In the genomic region with DNA sequence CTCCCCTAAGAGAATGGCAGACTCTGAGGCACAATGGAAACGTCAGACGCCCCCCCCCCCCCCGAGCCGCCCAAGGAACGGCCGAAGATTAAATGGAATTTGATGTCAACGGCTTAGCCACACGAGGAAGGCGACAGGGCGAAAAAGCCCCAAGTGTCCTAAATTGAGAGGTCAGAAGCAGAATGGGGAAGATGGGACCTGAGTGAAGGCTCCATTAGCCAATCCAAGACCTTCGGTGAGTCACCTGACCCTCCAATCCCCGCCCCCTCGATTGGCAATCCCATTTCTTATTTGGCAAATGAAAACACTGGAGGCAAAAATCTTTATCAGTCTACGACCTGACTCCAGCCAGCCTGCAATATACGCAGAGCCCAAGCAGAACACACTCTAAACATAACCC, we compare ENCODE assay signal across 10 mouse cellular contexts. TPM values are rescaled to one million over a fixed set of nuclear protein-coding genes. Genes with fewer than 3 reads are reported as not detected.
A peak's percentile ranks its signal among the peaks of the same experiment; 100 is the strongest.
DNase-seq lines count a peak whose midpoint lies in the region; ATAC-seq and TF ChIP-seq lines count a peak whose summit lies in the region.
"Had no signal": no experiment of that assay in that cellular context is flagged by ENCODE, and none has a peak within 500 bp of the region (broad histone marks: within the 10 kb centered on the region; RNA-seq: fewer than 3 reads in every experiment).

No protein-coding gene starts in this region.

- H3K36me3 ChIP-seq in ES-E14 (ENCODE audit: control insufficient read depth, insufficient read depth, low read length, poor library complexity, severe bottlenecking), result no peaks in the 10 kb centered on the region
- H3K36me3 ChIP-seq in embryonic facial prominence, embryonic 12.5 days, result no peaks in the 10 kb centered on the region
- H3K36me3 ChIP-seq in liver, adult 2 months (ENCODE audit: control insufficient read depth, insufficient read depth, low read length), result no peaks in the 10 kb centered on the region
- H3K36me3 ChIP-seq: liver, embryonic 13.5 days had no signal

- H3K27me3 ChIP-seq in embryonic facial prominence, embryonic 12.5 days, result peaks cover 26% of the 10 kb centered on the region
- peaks cover 2% of the 10 kb centered on the region; the same call in 1 of the 2 replicates for H3K27me3 ChIP-seq in liver, adult 2 months (ENCODE audit: control insufficient read depth, insufficient read depth, low read length)

- peak; percentile 37 for DNase-seq in adrenal gland, adult 2 months
- DNase-seq in adrenal gland, postnatal 25 days, result no peak
- DNase-seq in ES-E14 (ENCODE audit: low read depth, low spot score), result no peak
- peak; percentile 67 to 76 for DNase-seq in heart, postnatal 14 days
- peak; percentile 51 for DNase-seq in liver, adult 2 months (ENCODE audit: extremely low read depth, low read depth, low spot score)
- DNase-seq in skeletal muscle tissue, adult 2 months (ENCODE audit: low read depth, low spot score), result peak; percentile 40
- no peak for DNase-seq in spleen, postnatal 4 days (ENCODE audit: low spot score in 2 of 2)
- DNase-seq: liver, embryonic 13.5 days had no signal

- no peaks in the 10 kb centered on the region for H3K9me3 ChIP-seq in ES-E14 (ENCODE audit: control insufficient read depth, insufficient read depth, low read depth, low read length)
- H3K9me3 ChIP-seq in embryonic facial prominence, embryonic 12.5 days, result no peaks in the 10 kb centered on the region
- H3K9me3 ChIP-seq: liver, embryonic 13.5 days had no signal

- peaks cover 9 to 27% of the 10 kb centered on the region in 2 experiments for H3K4me1 ChIP-seq in ES-E14 (ENCODE audit: control insufficient read depth in 2 of 2, insufficient read depth in 2 of 2, low read length in 2 of 2, poor library complexity in 1 of 2)
- H3K4me1 ChIP-seq in embryonic facial prominence, embryonic 12.5 days, result peaks cover 17% of the 10 kb centered on the region
- H3K4me1 ChIP-seq in liver, adult 2 months (ENCODE audit: control insufficient read depth, insufficient read depth, low read length), result no peaks in the 10 kb centered on the region

- H3K9ac ChIP-seq in ES-E14 (ENCODE audit: insufficient read depth, low read depth, low read length, poor library complexity, severe bottlenecking), result no peak overlapping the region
- no peak overlapping the region for H3K9ac ChIP-seq in embryonic facial prominence, embryonic 12.5 days
- H3K9ac ChIP-seq in liver, adult 2 months (ENCODE audit: low read depth, low read length), result no peak overlapping the region
- H3K9ac ChIP-seq: liver, embryonic 13.5 days had no signal

- peak overlapping the region in 1 of 2 experiments; percentile 37; a peak in 2 of 4 replicates for H3K4me3 ChIP-seq in ES-E14 (ENCODE audit: insufficient read depth in 1 of 2, low read depth in 1 of 2, low read length in 2 of 2, poor library complexity in 1 of 2, severe bottlenecking in 1 of 2)
- H3K4me3 ChIP-seq in embryonic facial prominence, embryonic 12.5 days, result no peak overlapping the region
- H3K4me3 ChIP-seq in liver, adult 2 months (ENCODE audit: insufficient read depth, low read depth, low read length), result no peak overlapping the region
- H3K4me3 ChIP-seq: erythroblast, embryonic 14.5 days; liver, embryonic 13.5 days had no signal

- H3K79me2 ChIP-seq in liver, adult 2 months (ENCODE audit: control insufficient read depth, insufficient read depth, low read length), result no peaks in the 10 kb centered on the region

- in situ Hi-C loops in ES-E14 (cut with MboI; ENCODE audit: low sequenced_read_pairs in 2 of 2, unreplicated experiment in 2 of 2), result no loop called here

- peak overlapping the region; percentile 36 for H3K4me2 ChIP-seq in embryonic facial prominence, embryonic 12.5 days (replicated peaks)
- H3K4me2 ChIP-seq: liver, embryonic 13.5 days had no signal

- intact Hi-C loops in heart, postnatal 14 days (cut with DNase I), result loop anchor here (5.0 kb wide), 1 partner anchor 207 kb away; no protein-coding TSS in a partner anchor

- ATAC-seq in embryonic facial prominence, embryonic 12.5 days (ENCODE audit: insufficient number of reproducible peaks, insufficient read depth, low FRiP score, low TSS enrichment), result no peak

- H3K27ac ChIP-seq in ES-E14 (ENCODE audit: insufficient read depth, low read depth, low read length, poor library complexity, severe bottlenecking), result no peak overlapping the region
- no peak overlapping the region for H3K27ac ChIP-seq in embryonic facial prominence, embryonic 12.5 days
- H3K27ac ChIP-seq in liver, adult 2 months (replicated peaks; ENCODE audit: insufficient read depth, low read depth, low read length), result no peak overlapping the region
- H3K27ac ChIP-seq: liver, embryonic 13.5 days had no signal

- TF ChIP-seq CTCF in liver, adult 2 months (IDR thresholded peaks at IDR 0.05; ENCODE audit: low read depth, low read length), result no peak

- 26% methylated on average over 15 of the region's 15 CpGs for WGBS in embryonic facial prominence, embryonic 12.5 days
- 37% methylated on average over 15 of the region's 15 CpGs for WGBS in liver, adult 2 months

- no peak for TF ChIP-seq POLR2A in liver, adult 2 months (IDR thresholded peaks at IDR 0.05; ENCODE audit: extremely low read depth, insufficient read depth, low read length)

TF ChIP-seq in ES-E14, 5 proteins besides CTCF, POLR2A, EP300 and RAD21:
- no peak for TF ChIP-seq HCFC1 (IDR thresholded peaks at IDR 0.05; ENCODE audit: borderline replicate concordance, insufficient read depth, low read length)
- peak; percentile 82; the same call in 1 of the 2 replicates for TF ChIP-seq CHD2 (IDR thresholded peaks at IDR 0.05; ENCODE audit: low read depth, low read length)

RNA-seq across cellular contexts. Expression of a gene that starts 9.5 kb away (rescaled TPM):
- total RNA-seq in adrenal gland, adult 2 months (2021), result 10 to 100 TPM; 37.7 to 57.1 TPM
- polyA plus RNA-seq in adrenal gland, adult 2 months (2012; rRNA removed), result 45.7 and 61.7 TPM in 2 replicates
- total RNA-seq in adrenal gland, postnatal 25 days (2021), result 36.4 and 44.4 TPM in 2 replicates
- 14.9 and 25.2 TPM in 2 replicates for total RNA-seq in ES-E14 (2012; rRNA removed)
- 2.6 and 4.7 TPM in 2 replicates for polyA plus RNA-seq in embryonic facial prominence, embryonic 12.5 days (2016; fragmentation: Nextera tagmentation; extraction: Ambion mirVana)
- 1 to 10 TPM; 3.5 to 4.0 TPM for total RNA-seq in heart, postnatal 14 days (2021)
- total RNA-seq in liver, adult 2 months (2014; rRNA removed), result 0.09 TPM in 1 of 2 replicates, not detected in the other
- polyA plus RNA-seq in liver, adult 2 months (2012; rRNA removed), result 0.07 and 0.21 TPM in 2 replicates
- polyA plus RNA-seq: erythroblast, embryonic 14.5 days; liver, embryonic 13.5 days had no signal

RNA-seq across cellular contexts. Expression of a gene that starts 26.7 kb away (rescaled TPM):
- total RNA-seq in adrenal gland, adult 2 months (2021), result 100 to 1,000 TPM; 165 to 185 TPM
- polyA plus RNA-seq in adrenal gland, adult 2 months (2012; rRNA removed), result 74.7 and 96.9 TPM in 2 replicates
- 139 and 194 TPM in 2 replicates for total RNA-seq in adrenal gland, postnatal 25 days (2021)
- total RNA-seq in ES-E14 (2012; rRNA removed), result 191 and 272 TPM in 2 replicates
- 82.1 and 86.6 TPM in 2 replicates for polyA plus RNA-seq in embryonic facial prominence, embryonic 12.5 days (2016; fragmentation: Nextera tagmentation; extraction: Ambion mirVana)
- 10 to 100 TPM; 70.0 to 77.1 TPM for total RNA-seq in heart, postnatal 14 days (2021)
- total RNA-seq in liver, adult 2 months (2014; rRNA removed), result 33.7 and 44.7 TPM in 2 replicates
- polyA plus RNA-seq in liver, adult 2 months (2012; rRNA removed), result 40.8 and 41.8 TPM in 2 replicates

RNA-seq across cellular contexts. Expression of a gene that starts 50.0 kb away (rescaled TPM):
- 10 to 100 TPM; 32.0 to 44.8 TPM for total RNA-seq in adrenal gland, adult 2 months (2021)
- polyA plus RNA-seq in adrenal gland, adult 2 months (2012; rRNA removed), result 37.5 and 39.2 TPM in 2 replicates
- total RNA-seq in adrenal gland, postnatal 25 days (2021), result 36.2 and 41.3 TPM in 2 replicates
- total RNA-seq in ES-E14 (2012; rRNA removed), result 27.1 and 27.5 TPM in 2 replicates
- polyA plus RNA-seq in embryonic facial prominence, embryonic 12.5 days (2016; fragmentation: Nextera tagmentation; extraction: Ambion mirVana), result 56.0 and 56.3 TPM in 2 replicates
- total RNA-seq in heart, postnatal 14 days (2021), result 10 to 100 TPM; 24.7 to 25.8 TPM
- 12.5 and 17.3 TPM in 2 replicates for total RNA-seq in liver, adult 2 months (2014; rRNA removed)
- polyA plus RNA-seq in liver, adult 2 months (2012; rRNA removed), result 29.4 and 32.0 TPM in 2 replicates

RNA-seq across cellular contexts. Expression of a gene that starts 50.9 kb away (rescaled TPM):
- 10 to 100 TPM; 53.1 to 84.0 TPM for total RNA-seq in adrenal gland, adult 2 months (2021)
- polyA plus RNA-seq in adrenal gland, adult 2 months (2012; rRNA removed), result 194 and 250 TPM in 2 replicates
- total RNA-seq in adrenal gland, postnatal 25 days (2021), result 77.2 and 94.0 TPM in 2 replicates
- total RNA-seq in ES-E14 (2012; rRNA removed), result 155 and 174 TPM in 2 replicates
- polyA plus RNA-seq in embryonic facial prominence, embryonic 12.5 days (2016; fragmentation: Nextera tagmentation; extraction: Ambion mirVana), result 82.1 and 93.4 TPM in 2 replicates
- 10 to 100 TPM; 27.6 to 29.8 TPM for total RNA-seq in heart, postnatal 14 days (2021)
- total RNA-seq in liver, adult 2 months (2014; rRNA removed), result 56.2 and 59.2 TPM in 2 replicates
- polyA plus RNA-seq in liver, adult 2 months (2012; rRNA removed), result 70.3 and 91.0 TPM in 2 replicates

Comparison
In these comparisons a context has a peak if more than half of its experiments do, and no peak if none do; other contexts are left out.
1. DNase-seq: peak in adrenal gland, adult 2 months (single experiment), heart, postnatal 14 days (2 of 2), liver, adult 2 months (single experiment) and skeletal muscle tissue, adult 2 months (single experiment); none in adrenal gland, postnatal 25 days (single experiment), ES-E14 (single experiment) and spleen, postnatal 4 days (0 of 2).